Mouse (Mus musculus) stomach, embryonic 16.5 days (tissue): Measurements from ENCODE around the gene Scml4. TPM values are rescaled to one million over a fixed set of nuclear protein-coding genes. Genes with fewer than 3 reads are reported as not detected.

Source experiments
- ATAC-seq: fragments of 200-750 bp; cut with Nextera tagmentation; 2 replicates; pipeline ENCODE4 v1.8.0; 2017; ENCODE audit warnings: moderate number of reproducible peaks, moderate TSS enrichment; ENCODE audit not compliant: insufficient read depth, low FRiP score
- H3K27ac ChIP-seq: fragments of 300-500 bp; sonication (generic); 2 replicates; pipeline ENCODE4 v1.5.1; 2014; ENCODE audit warnings: low read length
- H3K27me3 ChIP-seq: fragments of 300-500 bp; sonication (generic); 2 replicates; pipeline ENCODE4 v1.6.1; 2014; ENCODE audit warnings: low read length, control low read depth, mixed read lengths; ENCODE audit not compliant: control insufficient read depth, insufficient read depth
- H3K36me3 ChIP-seq: fragments of 300-500 bp; sonication (generic); 2 replicates; pipeline ENCODE4 v1.6.1; 2014; ENCODE audit warnings: low read length; ENCODE audit not compliant: control insufficient read depth, insufficient read depth
- H3K4me1 ChIP-seq: fragments of 300-500 bp; sonication (generic); 2 replicates; pipeline ENCODE4 v1.6.1; 2014; ENCODE audit warnings: low read length, control low read depth, mixed read lengths; ENCODE audit not compliant: control insufficient read depth, insufficient read depth
- H3K4me2 ChIP-seq: fragments of 300-500 bp; sonication (generic); 2 replicates; pipeline ENCODE4 v1.6.1; 2014; ENCODE audit warnings: low read depth, low read length, mixed read lengths
- H3K4me3 ChIP-seq: fragments of 300-500 bp; sonication (generic); replicated peaks from 2 replicates; pipeline ENCODE4 v1.5.1; 2014; ENCODE audit warnings: mild to moderate bottlenecking, low read length
- H3K9ac ChIP-seq: fragments of 300-500 bp; sonication (generic); 2 replicates; pipeline ENCODE4 v1.6.1; 2014; ENCODE audit warnings: low read length
- H3K9me3 ChIP-seq: fragments of 300-500 bp; sonication (generic); replicated peaks from 2 replicates; pipeline ENCODE4 v1.6.1; 2016; ENCODE audit warnings: low read length, control low read depth; ENCODE audit not compliant: control insufficient read depth
- WGBS: fragments of 180-500 bp; shearing (Covaris S2); extraction: QIAGEN DNeasy Blood & Tissue Kit; methylation state at CpG from one replicate; pipeline ENCODE4 v1.1.7; 2014; 5-methylcytosine and 5-hydroxymethylcytosine counted together
- polyA plus RNA-seq: library from polyadenylated mRNA; unstranded; fragments of >200 nt; fragmentation: Nextera tagmentation; extraction: Ambion mirVana; gene quantifications from 2 replicates; pipeline ENCODE4 v1.2.1, GENCODE M21; 2015

Gene Scml4
- polyA plus RNA-seq, 1 experiment from 2014 or later, result 12.2 TPM

DNA sequence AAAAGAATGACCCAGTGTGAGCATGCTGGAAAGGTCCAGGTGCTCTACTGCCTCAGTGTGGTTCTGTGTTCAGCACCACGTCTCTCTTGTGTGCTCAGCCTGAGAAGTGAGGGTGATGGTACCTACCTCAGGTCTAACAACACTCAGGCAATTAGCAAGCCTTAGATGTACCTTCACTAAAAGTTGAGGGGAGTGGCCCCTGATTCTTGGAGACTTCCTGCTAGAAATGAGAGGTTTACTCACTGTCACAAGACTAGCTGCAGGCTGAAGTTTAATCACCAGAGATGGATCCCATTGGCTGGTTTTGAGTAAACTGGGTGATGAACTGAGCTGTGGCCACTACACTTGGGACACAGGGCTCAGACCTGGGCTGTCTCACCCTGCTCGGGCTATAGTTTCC is 137.1 kb downstream of the Scml4 start:
- Histone ChIP-seq H3K4me3 (no peak overlapping the region), H3K9me3 (no peaks in the 10 kb centered on the region), H3K36me3 (no peaks in the 10 kb centered on the region), H3K27me3 (no peaks in the 10 kb centered on the region), H3K4me1 (peaks cover 19% of the 10 kb centered on the region; the same call in 1 of the 2 replicates), H3K4me2 (no peak overlapping the region), H3K9ac (no peak overlapping the region), H3K27ac (no peak overlapping the region)
- WGBS, result 86% methylated on average over 2 of the region's 2 CpGs
- ATAC-seq, result no peak

DNA sequence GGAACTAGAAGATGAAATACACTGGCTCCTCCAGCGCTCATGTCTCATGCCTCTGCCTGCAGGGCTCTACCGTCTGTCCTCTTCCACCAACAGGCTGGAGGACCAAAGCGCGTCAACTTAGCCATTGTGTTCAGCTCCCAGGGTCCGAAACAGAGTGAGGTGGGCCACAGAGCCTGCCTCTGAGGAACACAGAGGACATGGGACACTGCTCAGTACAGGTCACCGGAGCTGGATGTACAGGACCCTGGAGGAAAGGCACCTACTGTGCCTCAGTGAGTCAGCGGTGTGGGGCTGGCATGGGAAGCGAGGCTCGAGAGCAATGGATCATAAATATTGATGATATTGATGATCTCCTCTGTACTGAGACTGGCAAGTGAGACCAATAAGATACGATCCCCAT is 139.2 kb downstream of the Scml4 start:
- H3K4me1 ChIP-seq, result peaks cover 27% of the 10 kb centered on the region; the same call in 1 of the 2 replicates
- H3K27me3 ChIP-seq, result no peaks in the 10 kb centered on the region
- no peak overlapping the region for H3K4me3 ChIP-seq
- WGBS, result 92% methylated on average over 10 of the region's 10 CpGs
- no peak overlapping the region for H3K27ac ChIP-seq
- H3K4me2 ChIP-seq, result no peak overlapping the region
- H3K9me3 ChIP-seq, result no peaks in the 10 kb centered on the region
- ATAC-seq, result no peak
- H3K36me3 ChIP-seq, result no peaks in the 10 kb centered on the region
- H3K9ac ChIP-seq, result no peak overlapping the region

DNA sequence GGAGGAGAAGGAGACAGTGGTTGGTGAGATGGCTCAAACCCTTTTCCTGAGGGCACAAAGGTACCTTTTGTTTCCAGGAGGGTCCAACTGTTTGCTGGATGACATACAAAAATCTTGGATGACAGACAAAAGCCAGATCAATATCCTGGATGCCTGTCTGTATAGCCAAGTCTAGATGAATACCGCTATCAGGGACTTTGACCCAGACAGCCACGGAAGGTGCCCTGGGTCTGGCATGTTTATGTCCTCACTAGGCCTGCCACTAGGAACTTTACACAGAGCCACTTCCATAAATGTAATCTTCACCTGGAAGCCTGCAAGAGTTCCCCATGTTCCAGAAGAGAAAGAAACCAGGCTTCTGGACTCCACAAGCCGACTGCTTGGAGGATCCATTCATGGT is 141.3 kb downstream of the Scml4 start:
- Histone ChIP-seq H3K4me1 (peaks cover 15% of the 10 kb centered on the region; the same call in 1 of the 2 replicates), H3K9me3 (no peaks in the 10 kb centered on the region), H3K27me3 (no peaks in the 10 kb centered on the region), H3K27ac (no peak overlapping the region), H3K4me2 (no peak overlapping the region), H3K36me3 (no peaks in the 10 kb centered on the region), H3K4me3 (no peak overlapping the region), H3K9ac (no peak overlapping the region)
- ATAC-seq, result no peak
- WGBS, result 55% methylated on average over 3 of the region's 3 CpGs

DNA sequence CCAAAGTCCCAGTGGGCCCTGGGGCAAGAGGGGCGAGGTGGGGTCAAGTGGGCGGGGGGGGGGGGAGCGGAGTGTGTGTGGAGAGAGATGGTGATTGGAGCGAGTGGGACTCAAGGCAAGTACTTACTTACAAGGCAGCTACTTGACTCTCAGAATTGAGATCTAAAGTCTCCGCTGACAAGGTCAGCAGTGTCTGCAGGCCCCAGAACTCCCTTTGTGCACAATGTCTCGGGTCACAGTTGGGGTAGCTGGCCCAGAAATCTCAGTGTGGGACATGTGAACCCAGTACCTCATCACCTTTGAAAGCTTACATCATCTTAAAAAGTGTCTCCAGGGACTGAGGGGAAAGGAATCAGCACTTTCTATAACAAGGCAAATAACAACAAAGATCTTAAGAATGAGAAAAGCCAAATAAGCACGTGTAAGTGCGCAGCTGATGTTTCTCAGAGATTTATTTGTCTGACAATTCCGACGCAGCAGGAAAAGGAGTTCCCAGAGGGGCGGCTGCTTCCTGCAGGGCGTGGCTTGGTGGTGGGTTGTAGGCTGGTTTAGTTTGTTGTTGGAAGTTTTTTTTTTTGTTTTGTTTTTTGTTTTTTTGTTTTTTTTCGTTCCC is 142.0 kb downstream of the Scml4 start:
- Histone ChIP-seq H3K9me3 (no peaks in the 10 kb centered on the region), H3K4me2 (peak overlapping the region; percentile 87), H3K27me3 (no peaks in the 10 kb centered on the region), H3K27ac (no peak overlapping the region), H3K36me3 (no peaks in the 10 kb centered on the region), H3K4me3 (peak overlapping the region; percentile 47), H3K9ac (peak overlapping the region; percentile 65), H3K4me1 (peaks cover 15% of the 10 kb centered on the region; the same call in 1 of the 2 replicates)
- WGBS, result 23% methylated on average over 13 of the region's 13 CpGs
- ATAC-seq, result no peak

DNA sequence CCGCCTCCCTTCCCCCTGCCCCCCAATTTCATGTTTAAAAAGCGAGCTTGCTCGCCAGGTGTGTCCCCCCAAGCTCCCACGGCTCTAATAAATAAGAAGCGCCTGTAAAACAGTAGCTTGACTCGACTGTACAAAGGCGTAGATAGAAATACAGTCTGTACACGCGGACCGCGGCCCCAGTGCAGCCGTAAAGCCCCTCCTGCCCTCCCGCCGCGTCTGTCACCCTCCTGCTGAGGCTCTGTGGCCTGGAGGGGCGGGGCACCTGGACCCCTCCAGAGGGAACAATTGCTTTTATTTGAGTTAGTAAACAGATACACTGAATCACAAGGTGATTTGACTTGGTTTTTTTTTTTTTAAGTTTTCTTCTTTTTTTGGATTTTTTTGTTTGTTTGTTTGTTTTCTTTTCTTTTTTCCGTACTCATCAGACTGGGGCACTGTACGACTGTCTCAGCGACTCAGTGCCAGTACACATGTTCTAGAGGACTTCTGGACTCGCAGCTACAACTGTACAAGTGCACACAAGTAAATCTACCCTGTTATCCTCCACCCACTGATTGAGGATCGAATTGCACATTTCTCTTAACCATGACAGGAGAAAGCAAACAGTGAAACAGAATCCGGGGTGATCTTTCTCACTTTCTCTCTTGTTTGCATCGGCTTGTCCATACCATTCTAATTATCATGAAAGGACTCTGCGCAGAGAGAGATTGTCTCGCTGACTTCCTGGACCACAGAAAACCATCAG is 142.7 kb downstream of the Scml4 start:
- no peaks in the 10 kb centered on the region for H3K36me3 ChIP-seq
- H3K4me1 ChIP-seq, result peaks cover 15% of the 10 kb centered on the region; the same call in 1 of the 2 replicates
- no peak overlapping the region for H3K27ac ChIP-seq
- ATAC-seq, result no peak
- no peaks in the 10 kb centered on the region for H3K27me3 ChIP-seq
- no peaks in the 10 kb centered on the region for H3K9me3 ChIP-seq
- H3K4me3 ChIP-seq, result peak overlapping the region; percentile 47
- peak overlapping the region; percentile 65 for H3K9ac ChIP-seq
- H3K4me2 ChIP-seq, result peak overlapping the region; percentile 87
- 6% methylated on average over 25 of the region's 25 CpGs for WGBS

DNA sequence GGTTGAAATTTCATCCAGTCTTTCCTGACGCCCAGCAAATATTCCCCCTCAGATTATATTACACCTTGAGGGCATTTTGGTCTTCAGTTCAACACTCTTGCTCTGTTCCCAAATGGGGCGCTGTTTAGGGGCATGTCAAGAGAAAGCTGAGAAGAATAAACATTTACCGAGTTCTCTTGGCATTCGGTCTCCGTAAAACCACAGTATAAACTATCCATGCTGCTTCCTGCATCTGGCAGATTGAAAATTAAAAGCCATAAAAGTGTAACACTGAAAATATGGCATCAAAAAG is 143.2 kb downstream of the Scml4 start:
- WGBS, result 9% methylated on average over 5 of the region's 5 CpGs
- no peaks in the 10 kb centered on the region for H3K9me3 ChIP-seq
- no peak for ATAC-seq
- H3K4me2 ChIP-seq, result peak overlapping the region; percentile 87
- H3K9ac ChIP-seq, result no peak overlapping the region
- no peak overlapping the region for H3K27ac ChIP-seq
- peaks cover 15% of the 10 kb centered on the region; the same call in 1 of the 2 replicates for H3K4me1 ChIP-seq
- no peak overlapping the region for H3K4me3 ChIP-seq
- H3K36me3 ChIP-seq, result no peaks in the 10 kb centered on the region
- no peaks in the 10 kb centered on the region for H3K27me3 ChIP-seq

DNA sequence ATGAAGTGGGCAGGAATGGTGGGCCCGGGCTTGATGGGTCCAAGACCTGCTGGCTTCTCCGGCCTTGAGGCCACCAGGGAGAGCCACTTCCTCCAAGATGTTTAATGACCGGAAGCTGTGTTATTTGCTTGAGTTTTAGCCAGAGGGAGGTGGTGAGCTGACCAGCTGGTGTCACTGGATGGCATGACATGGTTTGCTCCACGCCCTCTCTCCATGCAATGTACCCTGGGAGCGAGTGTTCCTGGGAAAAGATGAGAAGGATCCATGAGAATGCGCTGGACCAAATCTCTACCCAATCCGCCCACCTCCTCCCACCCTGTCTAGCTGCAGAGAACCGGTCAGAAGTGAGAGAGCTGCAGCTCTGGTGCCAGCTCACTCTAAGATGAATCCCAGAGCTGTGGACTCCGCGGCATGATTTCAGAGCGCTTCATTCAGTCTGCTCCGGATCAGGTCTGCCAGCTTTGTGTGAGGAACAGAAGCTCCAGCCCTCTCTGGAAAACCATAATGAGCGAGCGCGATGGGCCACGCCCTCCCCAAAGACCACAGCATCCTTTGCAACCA is 144.1 kb downstream of the Scml4 start:
- WGBS, result 91% methylated on average over 16 of the region's 16 CpGs
- H3K27ac ChIP-seq, result no peak overlapping the region
- H3K9ac ChIP-seq, result no peak overlapping the region
- H3K9me3 ChIP-seq, result no peaks in the 10 kb centered on the region
- H3K27me3 ChIP-seq, result no peaks in the 10 kb centered on the region
- peaks cover 15% of the 10 kb centered on the region; the same call in 1 of the 2 replicates for H3K4me1 ChIP-seq
- no peak overlapping the region for H3K4me3 ChIP-seq
- no peak for ATAC-seq
- H3K4me2 ChIP-seq, result no peak overlapping the region
- no peaks in the 10 kb centered on the region for H3K36me3 ChIP-seq

DNA sequence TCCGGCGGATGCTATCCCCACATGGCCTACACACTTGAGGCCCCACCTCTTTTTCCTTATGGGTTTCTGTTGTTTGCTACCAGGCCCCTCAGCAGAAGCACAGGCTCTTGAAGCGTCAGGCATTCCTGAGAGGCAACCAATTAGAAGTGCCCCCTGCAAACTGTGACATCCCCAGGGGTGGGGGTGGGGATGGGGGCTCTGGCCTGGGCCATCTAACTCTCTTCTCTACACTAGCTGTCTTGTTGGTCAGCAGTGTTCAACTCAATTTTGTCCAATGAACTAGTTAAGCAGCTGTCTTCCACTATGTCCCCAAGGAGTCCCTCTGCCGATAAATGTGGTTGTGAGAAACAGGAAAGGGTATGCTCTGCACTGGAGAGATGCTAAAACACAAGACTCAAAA is 144.9 kb downstream of the Scml4 start:
- Histone ChIP-seq H3K9me3 (no peaks in the 10 kb centered on the region), H3K4me2 (no peak overlapping the region), H3K27me3 (no peaks in the 10 kb centered on the region), H3K4me3 (no peak overlapping the region), H3K36me3 (no peaks in the 10 kb centered on the region), H3K9ac (no peak overlapping the region), H3K27ac (no peak overlapping the region), H3K4me1 (peaks cover 15% of the 10 kb centered on the region; the same call in 1 of the 2 replicates)
- WGBS, result 88% methylated on average over 4 of the region's 4 CpGs
- no peak for ATAC-seq

DNA sequence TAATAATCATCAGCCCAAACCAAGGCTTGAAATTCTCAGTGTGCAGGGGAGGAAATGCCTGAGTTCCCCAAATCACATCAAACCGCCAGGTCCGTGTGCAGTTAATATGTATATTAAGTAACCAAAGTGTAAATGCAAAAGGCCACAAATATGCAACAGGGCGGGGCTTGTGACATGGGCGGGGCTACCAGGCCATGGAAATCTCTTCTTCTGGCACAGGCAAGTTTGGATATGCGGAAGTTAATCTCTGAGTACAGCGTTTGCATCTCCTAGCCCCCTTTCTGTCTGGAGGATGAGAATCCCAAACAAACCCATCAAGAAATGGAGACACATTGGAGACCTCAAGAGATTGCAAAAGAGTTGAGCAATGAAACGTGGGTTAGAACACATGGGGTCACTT is 145.5 kb downstream of the Scml4 start:
- H3K27me3 ChIP-seq, result no peaks in the 10 kb centered on the region
- 72% methylated on average over 7 of the region's 7 CpGs for WGBS
- ATAC-seq, result no peak

More for the DNA sequence above, 145.5 kb downstream of the Scml4 start:
- Histone ChIP-seq H3K9ac (no peak overlapping the region), H3K4me1 (peaks cover 15% of the 10 kb centered on the region; the same call in 1 of the 2 replicates), H3K27ac (no peak overlapping the region), H3K4me2 (no peak overlapping the region), H3K36me3 (no peaks in the 10 kb centered on the region), H3K9me3 (no peaks in the 10 kb centered on the region), H3K4me3 (no peak overlapping the region)
